Mouse (Mus musculus) T-cell, adult 2 months (primary cell): ENCODE measurements around the gene Sec14l1.

Source experiments
- DNase-seq: peaks from one replicate; pipeline ENCODE4 v3.0.0; 2022; ENCODE audit warnings: low spot score

The Sec14l1 gene

GRCm38 (mm10) chr11:117127931-117128548 lies 13.1 kb downstream of the Sec14l1 start:
- no peak for DNase-seq

- no peak for DNase-seq
These were observed 14.5 kb downstream of the Sec14l1 start for GRCm38 (mm10) chr11:117129473-117129872.

- DNase-seq, result no peak
These were observed 15.1 kb downstream of the Sec14l1 start for GRCm38 (mm10) chr11:117130068-117130467.

GRCm38 (mm10) chr11:117130888-117131287 lies 15.9 kb downstream of the Sec14l1 start:
- no peak for DNase-seq

GRCm38 (mm10) chr11:117131450-117131849 lies 16.5 kb downstream of the Sec14l1 start:
- DNase-seq, result no peak

GRCm38 (mm10) chr11:117134776-117135387 lies 19.9 kb downstream of the Sec14l1 start:
- DNase-seq, result no peak

GRCm38 (mm10) chr11:117135457-117136290 lies 20.7 kb downstream of the Sec14l1 start:
- DNase-seq, result no peak

- DNase-seq, result no peak
These were observed 21.9 kb downstream of the Sec14l1 start for GRCm38 (mm10) chr11:117136880-117137279.

- DNase-seq, result no peak
These were observed 23.3 kb downstream of the Sec14l1 start for GRCm38 (mm10) chr11:117138213-117138761.

GRCm38 (mm10) chr11:117138795-117139463 lies 24.0 kb downstream of the Sec14l1 start:
- DNase-seq, result no peak

GRCm38 (mm10) chr11:117141376-117142001 lies 26.5 kb downstream of the Sec14l1 start:
- no peak for DNase-seq

GRCm38 (mm10) chr11:117142507-117142906 lies 27.5 kb downstream of the Sec14l1 start:
- no peak for DNase-seq

GRCm38 (mm10) chr11:117145451-117146117 lies 30.6 kb downstream of the Sec14l1 start:
- no peak for DNase-seq

GRCm38 (mm10) chr11:117146118-117146506 lies 31.1 kb downstream of the Sec14l1 start:
- no peak for DNase-seq

- no peak for DNase-seq
These were observed 32.0 kb downstream of the Sec14l1 start for GRCm38 (mm10) chr11:117146776-117147536.

- DNase-seq, result no peak
These were observed 34.1 kb downstream of the Sec14l1 start for GRCm38 (mm10) chr11:117148893-117149685.

- DNase-seq, result no peak
These were observed 35.5 kb downstream of the Sec14l1 start for GRCm38 (mm10) chr11:117150467-117150966.

GRCm38 (mm10) chr11:117151461-117151860 lies 36.5 kb downstream of the Sec14l1 start:
- no peak for DNase-seq

GRCm38 (mm10) chr11:117152541-117152940 lies 37.6 kb downstream of the Sec14l1 start:
- no peak for DNase-seq
